Mouse (Mus musculus) bone marrow, adult 2 months (tissue): ENCODE measurements at regions not wholly inside any gene's neighbourhood (a gene's known extent, or its start where the extent isn't known, plus 50 kb on each side); places are given as distances from the start of the nearest gene placed in this dataset.

Experiments
- CTCF ChIP-seq: fragments of 200-500 bp; IDR thresholded peaks from 2 replicates; pipeline ENCODE4 v1.5.1; 2011; ENCODE audit warnings: low read length, control low read depth; ENCODE audit not compliant: control insufficient read depth, insufficient read depth
- POLR2A ChIP-seq: fragments of 200-500 bp; IDR thresholded peaks from 2 replicates; pipeline ENCODE4 v1.6.1; 2011; ENCODE audit warnings: low read depth, mild to moderate bottlenecking, control low read depth, low read length, borderline replicate concordance; ENCODE audit not compliant: control insufficient read depth

GRCm38 (mm10) chr2:172779096-172779495 is 161.0 kb downstream of the Bmp7 start:
- TF ChIP-seq CTCF (no peak), POLR2A (no peak)
